Mouse (Mus musculus) kidney, adult 2 months (tissue): ENCODE data around the gene Trim32.

Experiments used
- CTCF ChIP-seq: fragments of 200-500 bp; conservative IDR thresholded peaks from 2 replicates; pipeline ENCODE4 v1.5.1; 2011; ENCODE audit warnings: low read depth, mild to moderate bottlenecking, control low read depth, low read length, moderate library complexity, mixed read lengths; ENCODE audit not compliant: insufficient read depth, insufficient read length
- POLR2A ChIP-seq: fragments of 200-500 bp; IDR thresholded peaks from one replicate; pipeline ENCODE4 v1.6.1; 2011; ENCODE audit warnings: low read depth, low read length, control low read depth

GRCm38 (mm10) chr4:65605151-65605702 lies 441 bp downstream of the Trim32 start:
- no peak for TF ChIP-seq CTCF
- no peak for TF ChIP-seq POLR2A
